Mouse (Mus musculus) liver, adult 2 months (tissue): ENCODE data around the gene C2cd2. TPM values are rescaled to one million over a fixed set of nuclear protein-coding genes. Genes with fewer than 3 reads are reported as not detected.
"Not testable (repeated sequence)": the region's sequence is repeated elsewhere in the genome, so short reads cannot be mapped to it uniquely, and the experiment has no call there.

Experiments used
- DNase-seq: peaks from one replicate; pipeline ENCODE4 v3.0.0-alpha.2; 2011; ENCODE audit warnings: low read depth, low spot score; ENCODE audit errors: extremely low read depth
- H3K27ac ChIP-seq: fragments of 200-500 bp; replicated peaks from 2 replicates; pipeline ENCODE4 v1.5.1; 2012; ENCODE audit warnings: low read depth, mild to moderate bottlenecking, control low read depth, inconsistent platforms, low read length; ENCODE audit not compliant: insufficient read depth
- H3K27me3 ChIP-seq: fragments of 200-500 bp; 2 replicates; pipeline ENCODE4 v1.6.1; 2012; ENCODE audit warnings: mild to moderate bottlenecking, moderate library complexity, low read length, inconsistent platforms; ENCODE audit not compliant: control insufficient read depth, insufficient read depth
- H3K36me3 ChIP-seq: fragments of 200-500 bp; 2 replicates; pipeline ENCODE4 v1.6.1; 2012; ENCODE audit warnings: low read length, inconsistent platforms; ENCODE audit not compliant: control insufficient read depth, insufficient read depth
- H3K4me1 ChIP-seq: fragments of 200-500 bp; 2 replicates; pipeline ENCODE4 v1.6.1; 2011; ENCODE audit warnings: low read length; ENCODE audit not compliant: control insufficient read depth, insufficient read depth
- H3K4me3 ChIP-seq: fragments of 200-500 bp; 2 replicates; pipeline ENCODE4 v1.5.1; 2011; ENCODE audit warnings: low read depth, mild to moderate bottlenecking, control low read depth, low read length, moderate library complexity; ENCODE audit not compliant: insufficient read depth
- H3K79me2 ChIP-seq: fragments of 200-500 bp; 2 replicates; pipeline ENCODE4 v1.6.1; 2012; ENCODE audit warnings: inconsistent platforms, mild to moderate bottlenecking, low read length, moderate library complexity; ENCODE audit not compliant: control insufficient read depth, insufficient read depth
- H3K9ac ChIP-seq: fragments of 200-500 bp; 2 replicates; pipeline ENCODE4 v1.6.1; 2012; ENCODE audit warnings: low read depth, mild to moderate bottlenecking, control low read depth, inconsistent platforms, low read length
- CTCF ChIP-seq: fragments of 200-500 bp; IDR thresholded peaks from 2 replicates; pipeline ENCODE4 v1.5.1; 2011; ENCODE audit warnings: low read depth, low read length, control low read depth
- POLR2A ChIP-seq: fragments of 200-500 bp; IDR thresholded peaks from 2 replicates; pipeline ENCODE4 v1.6.1; 2011; ENCODE audit warnings: low read length, control low read depth; ENCODE audit not compliant: insufficient read depth; ENCODE audit errors: extremely low read depth
- WGBS: fragments of 180-500 bp; shearing (Covaris S2); methylation state at CpG from one replicate; pipeline ENCODE4 v1.1.7; 2018; 5-methylcytosine and 5-hydroxymethylcytosine counted together
- polyA plus RNA-seq: library from polyadenylated mRNA; depleted of rRNA; stranded (reverse); fragments of >200 nt; gene quantifications from 2 replicates; pipeline ENCODE4 v1.2.3, GENCODE M21; 2012
- total RNA-seq: library from RNA; depleted of rRNA; stranded (reverse); fragments of >200 nt; gene quantifications from 2 replicates; pipeline ENCODE4 v1.2.3, GENCODE M21; 2014

The C2cd2 gene
- total and polyA plus RNA-seq, 2 experiments = 56.7 to 173 TPM

DNA sequence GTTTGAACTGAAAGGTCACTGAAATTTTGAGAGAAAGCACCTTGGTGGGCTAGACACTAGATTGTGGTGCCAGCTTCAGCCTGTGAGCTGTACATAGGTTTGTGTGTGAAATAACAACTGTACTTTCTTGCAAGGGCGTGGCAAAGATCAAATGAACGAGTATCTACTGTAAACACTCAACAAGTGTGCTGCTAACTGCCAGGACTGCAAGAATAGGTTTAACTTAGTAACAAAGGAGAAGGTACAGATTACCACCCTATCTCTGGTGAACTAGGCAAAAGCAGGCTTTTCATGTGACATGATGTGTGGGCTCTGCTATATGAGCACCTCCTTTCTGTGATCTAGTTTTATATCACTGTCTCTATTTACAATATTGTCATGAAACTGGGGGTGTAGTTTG lies 9.1 kb downstream of the C2cd2 start:
- 86% methylated on average over 2 of the region's 2 CpGs for WGBS
- no peaks in the 10 kb centered on the region; the same call in 1 of the 2 replicates for H3K4me1 ChIP-seq
- H3K4me3 ChIP-seq = no peak overlapping the region
- H3K79me2 ChIP-seq = peaks cover 10% of the 10 kb centered on the region; the same call in 1 of the 2 replicates
- H3K36me3 ChIP-seq = peaks cover 49% of the 10 kb centered on the region
- H3K27ac ChIP-seq = no peak overlapping the region
- TF ChIP-seq CTCF (no peak), POLR2A (no peak)
- DNase-seq = no peak
- no peaks in the 10 kb centered on the region for H3K27me3 ChIP-seq
- no peak overlapping the region for H3K9ac ChIP-seq

DNA sequence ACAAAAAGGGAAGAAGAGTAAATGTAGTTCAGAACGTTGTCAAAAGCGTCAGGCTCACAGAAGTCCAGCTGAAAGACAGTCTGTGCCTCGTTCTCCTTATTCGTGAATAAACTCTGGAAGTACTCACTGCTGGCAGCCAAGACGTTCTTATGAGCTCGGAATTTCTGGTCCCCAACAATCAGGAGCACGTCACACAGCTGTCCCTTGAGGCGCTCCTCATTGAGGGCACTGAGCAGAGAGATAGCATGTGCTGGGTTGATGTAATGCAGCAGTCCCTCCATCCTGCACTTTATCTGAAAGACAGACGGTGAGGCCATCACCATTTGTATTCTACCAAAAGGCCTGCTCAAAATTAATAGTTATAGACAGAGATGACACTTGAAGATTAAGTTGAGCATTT lies 9.6 kb downstream of the C2cd2 start:
- 94% methylated on average over 9 of the region's 9 CpGs for WGBS
- no peaks in the 10 kb centered on the region for H3K27me3 ChIP-seq
- TF ChIP-seq POLR2A = no peak
- TF ChIP-seq CTCF = no peak
- peaks cover 8% of the 10 kb centered on the region; the same call in 1 of the 2 replicates for H3K79me2 ChIP-seq
- peaks cover 50% of the 10 kb centered on the region for H3K36me3 ChIP-seq
- H3K27ac ChIP-seq = no peak overlapping the region
- H3K4me1 ChIP-seq = no peaks in the 10 kb centered on the region; the same call in 1 of the 2 replicates
- DNase-seq = no peak
- H3K4me3 ChIP-seq = no peak overlapping the region
- H3K9ac ChIP-seq = no peak overlapping the region

DNA sequence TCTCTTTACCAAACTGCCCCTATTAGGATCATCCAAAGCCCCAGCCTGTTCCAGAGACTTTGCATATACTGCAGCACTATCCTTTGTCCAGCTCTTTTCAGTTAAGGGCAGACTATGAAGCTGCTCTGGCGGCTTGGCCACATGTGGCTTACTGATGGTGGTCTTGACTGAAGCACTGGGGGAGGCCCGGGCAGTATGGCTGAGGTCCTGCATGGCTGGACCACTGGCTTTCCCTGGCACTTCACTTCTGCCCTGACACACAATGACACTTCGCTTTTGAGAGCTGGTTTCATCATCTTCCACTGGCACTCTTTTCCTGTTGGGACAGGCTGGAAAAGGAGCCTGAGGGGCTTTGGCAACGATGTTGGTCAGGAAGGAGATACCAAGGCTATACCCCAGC lies 10.0 kb downstream of the C2cd2 start:
- Histone ChIP-seq H3K9ac (no peak overlapping the region), H3K4me3 (no peak overlapping the region), H3K27me3 (no peaks in the 10 kb centered on the region), H3K36me3 (peaks cover 49% of the 10 kb centered on the region), H3K79me2 (peaks cover 5% of the 10 kb centered on the region; the same call in 1 of the 2 replicates), H3K4me1 (no peaks in the 10 kb centered on the region; the same call in 1 of the 2 replicates), H3K27ac (no peak overlapping the region)
- WGBS = 94% methylated on average over 4 of the region's 4 CpGs
- TF ChIP-seq CTCF (no peak), POLR2A (no peak)
- DNase-seq = no peak

DNA sequence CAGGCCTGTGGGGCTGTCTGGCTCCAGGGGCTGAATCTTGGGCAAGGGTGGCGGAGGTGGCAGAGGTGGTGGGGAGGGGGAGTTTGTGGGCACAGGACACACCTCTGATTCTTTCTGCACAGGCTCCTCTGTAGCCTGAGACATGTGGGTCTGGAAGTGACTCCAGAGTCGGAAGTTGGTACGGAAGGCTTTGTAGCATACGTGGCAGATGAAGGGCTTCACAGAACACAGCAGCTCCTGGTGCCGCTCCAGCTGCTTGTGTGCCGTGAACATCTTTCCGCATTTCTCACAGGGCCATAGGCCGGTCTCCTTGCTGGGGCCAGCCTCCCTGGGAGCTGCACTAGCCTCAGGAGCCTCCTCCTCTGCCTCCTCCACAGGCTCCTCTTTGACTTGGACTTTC lies 12.3 kb downstream of the C2cd2 start:
- peaks cover 6% of the 10 kb centered on the region; the same call in 1 of the 2 replicates for H3K4me1 ChIP-seq
- H3K79me2 ChIP-seq = no peaks in the 10 kb centered on the region; the same call in 1 of the 2 replicates
- no peak for DNase-seq
- H3K27ac ChIP-seq = no peak overlapping the region
- H3K9ac ChIP-seq = no peak overlapping the region
- 99% methylated on average over 8 of the region's 8 CpGs for WGBS
- peaks cover 43% of the 10 kb centered on the region for H3K36me3 ChIP-seq
- no peak overlapping the region for H3K4me3 ChIP-seq
- no peak for TF ChIP-seq CTCF
- TF ChIP-seq POLR2A = no peak
- H3K27me3 ChIP-seq = no peaks in the 10 kb centered on the region

DNA sequence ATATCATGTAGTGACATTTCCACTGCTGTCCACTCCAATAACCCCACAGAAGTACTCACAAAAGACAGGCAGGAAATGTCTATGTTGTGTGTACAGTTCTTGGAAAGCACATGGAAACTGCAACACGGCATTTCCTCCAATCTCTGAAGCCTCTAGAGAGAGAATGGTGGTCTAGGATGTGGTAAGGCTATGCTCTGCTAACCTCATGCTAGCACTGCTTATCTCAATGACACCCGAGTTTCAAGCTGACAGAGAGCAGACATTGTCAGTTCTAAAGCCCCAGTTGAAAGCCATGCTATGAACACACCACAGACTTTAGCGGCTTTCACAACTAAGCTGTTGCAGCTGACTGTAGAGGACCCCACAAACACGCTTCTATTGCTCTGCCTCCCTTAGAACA lies 13.6 kb downstream of the C2cd2 start:
- DNase-seq = no peak
- WGBS = 78% methylated on average over 4 of the region's 4 CpGs
- Histone ChIP-seq H3K36me3 (peaks cover 33% of the 10 kb centered on the region), H3K27me3 (no peaks in the 10 kb centered on the region), H3K4me3 (no peak overlapping the region), H3K27ac (no peak overlapping the region), H3K4me1 (peaks cover 8% of the 10 kb centered on the region; the same call in 1 of the 2 replicates), H3K9ac (no peak overlapping the region), H3K79me2 (no peaks in the 10 kb centered on the region; the same call in 1 of the 2 replicates)
- no peak for TF ChIP-seq CTCF

DNA sequence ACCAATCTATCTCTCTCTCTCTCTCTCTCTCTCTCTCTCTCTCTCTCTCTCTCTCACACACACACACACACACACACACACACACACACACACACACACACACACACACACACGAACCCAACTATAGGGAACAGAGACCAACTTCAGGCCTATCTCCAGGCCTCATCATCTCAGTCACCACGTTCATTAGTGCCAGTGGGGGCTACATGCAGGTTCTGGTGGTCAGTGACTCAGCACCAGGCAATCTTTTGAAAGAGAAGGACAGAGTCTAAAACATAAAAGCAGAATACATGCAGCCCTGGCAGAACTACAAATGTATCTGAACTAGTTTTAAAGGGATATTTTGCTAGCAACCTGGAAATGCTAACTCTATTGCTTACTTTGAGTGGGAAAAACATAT lies 15.4 kb downstream of the C2cd2 start:
- DNase-seq, H3K4me1 ChIP-seq, H3K4me3 ChIP-seq, H3K27me3 ChIP-seq, H3K79me2 ChIP-seq, H3K9ac ChIP-seq, H3K27ac ChIP-seq: not testable (repeated sequence)
- 82% methylated on average over 2 of the region's 2 CpGs for WGBS
- peaks cover 23% of the 10 kb centered on the region for H3K36me3 ChIP-seq
